Mouse (Mus musculus) left cerebral cortex, adult 18-20 months (tissue): ENCODE measurements around the gene Eif3l. TPM values are rescaled to one million over a fixed set of nuclear protein-coding genes. Genes with fewer than 3 reads are reported as not detected.

ENCODE experiments used
- DNase-seq, 2 experiments: peaks; one replicate each; pipeline ENCODE4 v3.0.0; 2021 to 2022; ENCODE audit warnings: low spot score in 2 of 2, mixed read lengths in 1 of 2
- total RNA-seq, 2 experiments: library from RNA; stranded (reverse); gene quantifications; 2 replicates each; pipeline ENCODE4 v1.2.3; 2021

Gene Eif3l
- total RNA-seq, 2 experiments from 2014 or later = 66.5 to 68.2 TPM

DNA sequence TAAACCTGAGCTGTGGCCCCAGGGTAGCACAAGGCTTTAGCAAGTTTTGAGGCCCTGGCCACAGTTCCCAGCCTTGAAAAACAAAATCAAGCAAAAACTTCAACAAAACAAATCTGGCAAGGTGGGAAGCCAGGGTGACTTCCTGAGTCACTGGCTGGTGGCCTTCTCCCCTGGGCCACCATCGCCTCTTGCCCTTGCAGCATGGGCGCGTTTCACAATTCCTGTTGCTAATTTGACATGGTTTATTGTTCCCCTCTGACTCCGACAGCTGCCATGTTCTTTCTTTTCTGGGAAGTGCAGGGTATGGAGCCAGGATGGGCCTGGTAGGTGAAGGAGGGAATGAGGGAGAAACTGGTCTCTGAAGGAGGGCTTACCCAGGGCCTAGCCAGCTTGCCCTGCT is 47.1 kb downstream of the Eif3l start:
- no peak for DNase-seq

- no peak for DNase-seq
Measured at GRCm38 (mm10) chr15:79122546-79122945, 47.6 kb downstream of the Eif3l start.

DNA sequence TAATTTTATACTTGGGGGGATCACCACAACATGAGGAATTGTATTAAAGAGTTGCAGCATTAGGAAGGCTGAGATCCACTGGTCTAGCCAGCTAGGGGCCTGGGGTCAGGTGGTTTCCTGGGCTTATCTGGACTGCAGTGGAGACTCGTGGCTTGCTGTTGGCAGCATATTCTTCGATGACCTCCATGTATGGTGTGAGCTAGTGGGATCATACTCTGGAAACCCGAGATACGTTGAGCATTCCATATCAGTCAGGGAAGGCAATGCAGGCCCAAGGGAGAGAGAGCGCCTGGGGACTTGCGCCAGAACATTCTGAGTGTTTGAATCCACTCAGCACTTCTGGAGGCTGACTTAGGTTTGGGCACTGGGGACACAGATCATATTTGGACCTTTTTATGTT is 48.8 kb downstream of the Eif3l start:
- no peak for DNase-seq

- no peak for DNase-seq
Measured at GRCm38 (mm10) chr15:79124331-79124875, 49.4 kb downstream of the Eif3l start.

DNA sequence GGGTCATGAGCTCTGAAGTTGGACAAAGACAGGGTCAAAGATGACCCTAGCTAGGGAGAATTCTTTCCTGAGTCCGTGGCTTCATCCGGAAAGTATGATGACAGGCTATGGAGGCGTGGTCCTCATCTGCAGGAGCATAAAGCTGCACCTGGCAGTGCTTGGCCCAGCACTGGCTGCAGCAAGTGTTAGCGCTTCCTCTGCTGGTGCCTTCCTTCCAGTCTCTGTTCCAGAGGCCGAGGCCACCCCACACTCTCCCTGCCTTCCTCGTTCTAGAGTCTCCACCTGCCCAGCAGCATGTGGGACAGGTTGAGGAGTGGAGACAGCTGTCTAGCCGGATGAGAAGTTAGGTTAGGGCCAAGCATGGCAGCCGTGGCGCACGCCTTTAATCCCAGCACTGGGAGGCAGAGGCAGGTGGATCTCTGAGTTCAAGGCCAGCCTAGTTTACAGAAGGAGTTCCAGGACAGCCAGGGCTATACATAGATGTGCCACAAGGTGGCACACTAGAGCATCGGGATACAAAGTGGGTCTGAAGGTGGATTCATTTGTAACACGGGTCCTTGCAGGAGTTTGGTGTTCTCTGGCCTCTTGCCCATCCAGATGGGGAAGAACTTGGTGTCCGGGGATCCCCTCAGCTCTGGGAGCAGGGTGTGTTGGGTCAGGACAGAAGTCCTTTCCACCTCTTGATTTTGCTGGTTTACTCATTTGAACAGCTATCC is 51.4 kb downstream of the Eif3l start:
- peak; percentile 38 to 42 for DNase-seq

- no peak for DNase-seq
Measured at GRCm38 (mm10) chr15:79127101-79127500, 52.1 kb downstream of the Eif3l start.

DNA sequence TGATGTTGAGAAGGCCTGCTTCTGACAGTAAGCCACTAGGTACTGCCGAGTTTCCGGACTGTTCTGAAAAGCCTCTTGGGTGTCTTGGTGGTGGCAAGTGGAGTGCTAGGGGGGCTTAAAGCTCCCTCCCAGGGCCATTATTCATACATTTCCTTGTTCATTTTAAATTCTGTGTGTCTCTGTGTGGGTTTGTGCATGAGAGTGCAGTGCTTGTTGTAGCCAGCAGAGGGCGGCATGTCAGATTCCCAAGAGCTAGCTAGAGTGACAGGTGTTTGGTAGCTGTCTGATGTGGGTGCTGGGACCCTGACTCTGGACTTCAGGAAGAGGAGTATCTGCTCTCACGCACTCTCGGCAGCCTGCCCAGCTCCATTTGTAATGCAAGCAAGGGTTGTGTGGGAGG is 53.2 kb downstream of the Eif3l start:
- no peak for DNase-seq

DNA sequence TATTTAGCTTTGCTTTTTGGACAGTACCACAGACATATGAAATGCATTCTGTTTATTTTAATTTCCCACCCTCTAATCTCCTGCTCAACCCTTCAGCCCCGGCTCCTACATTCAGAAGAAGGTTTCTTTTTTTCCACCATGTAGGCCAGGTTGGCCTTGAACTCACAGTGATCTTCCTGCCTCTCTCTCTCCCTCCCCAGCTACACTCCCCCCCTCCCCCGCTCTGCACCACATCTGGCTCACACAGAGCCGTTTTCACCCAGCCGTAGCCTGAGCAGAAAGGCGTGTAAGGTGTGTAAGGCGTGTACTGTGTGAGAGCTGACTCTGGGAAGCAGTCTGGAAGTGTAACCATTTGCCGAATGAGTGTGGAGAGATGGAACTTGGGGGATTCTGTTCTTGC is 54.3 kb downstream of the Eif3l start:
- DNase-seq = no peak

DNA sequence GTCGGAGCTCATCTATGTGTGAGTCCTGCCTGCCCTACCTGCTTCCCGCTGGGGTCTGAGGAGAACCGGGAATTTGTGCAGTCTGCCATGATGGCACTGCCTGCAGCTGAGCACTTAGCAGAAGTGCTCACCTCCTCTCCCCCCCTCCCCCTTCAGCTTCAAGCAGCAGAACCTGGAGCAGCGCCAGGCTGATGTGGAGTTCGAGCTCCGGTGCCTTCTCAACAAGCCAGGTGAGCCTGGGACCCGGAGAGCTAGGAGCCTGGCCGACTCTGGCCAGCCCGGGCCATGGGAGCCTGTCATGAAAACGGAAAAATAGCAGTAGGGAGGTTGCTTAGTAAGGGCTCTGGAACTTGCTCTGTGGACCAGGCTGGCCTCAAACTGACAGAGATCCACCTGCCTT is 55.8 kb downstream of the Eif3l start:
- no peak for DNase-seq

DNA sequence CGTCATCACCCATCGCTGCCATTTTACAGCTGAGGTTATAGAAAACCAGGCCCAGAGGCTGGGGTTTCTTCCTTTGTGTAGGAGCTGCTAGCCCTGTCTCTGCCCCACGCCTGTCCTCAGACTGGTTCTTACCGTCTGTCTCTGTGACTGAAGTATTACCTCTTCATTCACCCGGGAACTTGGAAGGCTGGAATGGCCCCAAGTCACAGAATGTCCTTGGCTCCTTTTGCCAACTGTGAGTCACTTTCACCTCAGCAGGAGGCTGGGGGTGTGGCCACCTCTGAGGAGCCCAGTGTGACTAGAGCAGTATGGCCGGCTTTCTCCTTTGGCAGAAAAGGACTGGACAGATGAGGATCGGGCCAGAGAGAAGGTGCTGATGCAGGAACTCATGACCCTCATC is 56.5 kb downstream of the Eif3l start:
- no peak for DNase-seq

- DNase-seq = no peak
Measured at GRCm38 (mm10) chr15:79133191-79133661, 58.2 kb downstream of the Eif3l start.

DNA sequence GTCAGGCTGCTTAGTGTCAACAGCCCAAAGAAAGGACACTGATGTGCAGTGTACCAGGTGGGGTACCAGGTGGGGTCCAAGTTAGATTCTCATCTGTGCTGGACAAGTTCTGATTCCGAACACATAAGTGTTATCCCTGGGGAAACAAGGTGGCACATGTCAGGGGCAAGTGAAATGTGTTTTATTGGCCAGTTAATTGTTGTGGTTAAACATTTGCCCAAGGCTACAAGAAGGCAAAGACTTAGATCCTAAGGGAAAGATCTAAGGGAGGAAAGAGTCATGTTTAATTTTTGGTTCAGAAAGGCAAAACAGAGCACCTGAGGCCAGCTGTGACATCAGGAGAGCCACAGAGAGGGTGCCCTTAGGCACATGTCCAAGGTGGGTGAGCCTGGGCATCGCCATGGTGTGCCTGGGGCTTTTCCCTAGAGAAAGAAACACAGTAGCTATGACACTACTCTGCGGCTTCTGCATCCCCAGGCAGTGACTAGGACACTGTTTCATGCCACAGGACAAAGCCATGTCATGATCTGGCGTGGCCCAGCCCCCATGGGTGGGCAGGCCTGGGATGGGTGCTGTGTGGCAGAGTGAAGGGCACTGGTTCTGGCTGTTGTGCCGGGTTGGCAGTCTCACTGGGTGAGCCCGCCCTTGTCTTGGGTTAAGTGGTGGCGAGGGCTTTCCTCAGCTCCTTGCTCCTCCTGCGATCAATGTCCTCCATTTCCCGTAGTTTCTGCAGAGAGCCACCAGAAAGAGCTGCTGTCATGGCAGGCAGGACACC is 59.7 kb downstream of the Eif3l start:
- no peak for DNase-seq

DNA sequence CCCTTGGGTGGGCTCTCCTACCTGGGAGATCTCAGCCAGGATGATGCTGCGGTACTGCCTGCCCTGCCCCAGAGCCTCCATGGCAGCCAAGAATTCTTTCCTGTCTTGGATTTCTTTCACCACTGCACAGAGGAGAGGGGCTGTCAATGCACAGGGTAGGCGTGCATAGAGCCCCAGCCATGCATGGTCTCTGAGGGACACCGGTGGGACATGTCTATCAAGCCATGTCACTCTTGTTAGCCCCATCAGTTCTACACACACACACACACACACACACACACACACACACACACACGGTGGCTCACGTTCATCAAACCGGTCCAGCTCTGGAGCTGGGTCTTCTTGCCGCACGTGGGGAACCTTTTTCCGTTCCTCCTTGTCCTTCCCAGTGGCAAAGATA is 60.4 kb downstream of the Eif3l start:
- no peak for DNase-seq

DNA sequence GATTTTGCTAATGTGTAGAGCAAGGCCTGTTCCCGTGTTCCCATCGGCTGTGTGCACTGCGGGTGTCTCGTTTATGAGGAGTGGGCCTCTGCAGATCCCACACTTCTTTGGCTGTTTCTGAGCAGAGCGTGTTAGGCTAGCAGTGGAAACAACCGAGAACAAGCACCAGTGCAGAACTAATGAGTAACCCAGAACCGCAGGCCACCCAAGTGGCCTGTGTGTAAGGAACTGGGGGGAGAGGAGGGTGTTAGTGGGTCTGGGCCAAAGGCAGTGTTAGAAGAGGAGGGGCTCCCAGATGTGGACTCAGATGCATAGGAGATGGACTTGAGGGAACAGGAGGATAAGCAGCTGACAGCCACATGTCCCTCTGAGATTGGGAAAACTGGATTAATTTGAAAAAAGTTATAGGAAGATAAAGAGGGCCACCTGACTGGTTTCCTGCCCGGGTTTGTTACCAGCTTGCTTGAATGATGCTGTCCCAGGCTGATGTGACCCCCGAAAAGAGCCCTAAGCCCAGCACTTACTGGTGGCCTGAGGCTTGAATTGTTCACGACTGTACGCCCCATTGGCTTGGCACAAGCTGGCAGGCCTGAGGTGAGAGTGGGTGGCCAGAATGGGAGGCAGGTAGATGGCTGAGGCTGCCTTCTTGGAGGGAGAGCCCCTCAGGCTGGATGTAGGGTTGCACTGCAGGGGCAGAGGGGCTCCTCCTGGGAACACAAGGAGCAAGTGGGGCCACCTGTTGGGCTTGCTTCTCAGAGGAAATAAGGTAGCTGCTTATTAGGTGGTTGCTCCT is 61.0 kb downstream of the Eif3l start:
- DNase-seq = no peak

DNA sequence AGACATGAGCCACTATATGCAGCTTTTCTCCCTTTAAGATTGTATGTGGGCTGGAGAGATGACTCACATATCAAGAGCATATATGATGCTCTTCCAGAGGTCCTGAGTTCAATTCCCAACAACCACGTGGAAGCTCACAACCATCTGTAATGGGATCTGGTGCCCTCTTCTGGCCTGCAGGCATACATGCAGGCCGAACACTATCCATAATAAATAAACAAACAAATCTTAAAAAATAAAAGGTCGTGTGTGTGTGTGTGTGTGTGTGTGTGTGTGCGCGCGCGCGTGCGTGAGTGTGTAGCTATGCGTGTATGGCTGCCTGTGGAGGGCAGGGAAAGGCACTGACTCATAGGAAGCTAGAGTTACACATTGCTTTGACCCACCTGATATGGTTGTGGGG is 64.7 kb downstream of the Eif3l start:
- DNase-seq = no peak

- DNase-seq = peak; percentile 96
Measured at GRCm38 (mm10) chr15:79140866-79141565, 66.0 kb downstream of the Eif3l start, which contains the start of the genes Polr2f and 1700088E04Rik. TSS of gene Polr2f (plus strand) at chr15:79141009. TSS of gene 1700088E04Rik (minus strand) at chr15:79141253.

- DNase-seq = no peak
Measured at GRCm38 (mm10) chr15:79141566-79141917, 66.6 kb downstream of the Eif3l start.

- DNase-seq = no peak
Measured at GRCm38 (mm10) chr15:79143316-79143715, 68.3 kb downstream of the Eif3l start.
